Mouse (Mus musculus) fibroblast of lung, adult 2 months (primary cell): ENCODE results near the gene Enox1.
"Not testable (repeated sequence)": the region's sequence is repeated elsewhere in the genome, so short reads cannot be mapped to it uniquely, and the experiment has no call there.

Experiments used
- DNase-seq: peaks from one replicate; pipeline ENCODE4 v3.0.0-alpha.2; 2011; ENCODE audit warnings: low read depth

Enox1 gene

DNA sequence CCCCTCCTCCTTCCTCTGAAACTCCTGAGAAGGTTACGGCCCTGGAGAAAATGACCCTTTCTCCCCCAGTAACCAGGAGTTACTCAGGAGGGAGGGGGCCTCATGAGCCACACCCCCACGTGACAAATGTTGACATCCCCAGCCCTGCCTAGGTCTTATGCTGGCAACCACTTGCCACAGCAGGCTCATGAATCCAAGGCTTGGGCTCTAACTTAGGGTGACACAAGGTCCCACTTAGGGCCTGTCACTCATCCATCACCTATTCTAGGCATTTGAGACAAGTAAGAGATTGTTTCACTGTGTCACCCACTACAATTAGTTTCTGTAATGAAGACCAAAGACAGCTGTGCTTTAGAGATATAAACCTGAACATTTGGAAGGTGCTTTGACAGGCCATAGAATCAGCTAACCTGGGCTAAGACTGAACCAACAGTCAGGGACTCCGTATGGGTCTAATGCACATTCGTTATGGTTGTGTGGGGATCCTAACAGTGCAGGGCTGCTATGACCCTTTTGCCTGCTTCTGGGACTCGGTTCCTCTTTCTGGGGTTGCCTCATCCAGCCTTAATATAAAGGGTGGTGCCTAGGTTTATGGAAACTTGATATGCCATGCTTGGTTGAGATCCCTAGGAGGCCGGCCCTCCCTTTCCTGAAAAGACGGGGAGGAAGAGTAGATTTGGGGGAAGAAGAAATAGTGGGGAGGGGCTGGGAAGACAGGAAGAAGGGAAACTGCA lies 354.7 kb downstream of the Enox1 start:
- DNase-seq: no peak

DNA sequence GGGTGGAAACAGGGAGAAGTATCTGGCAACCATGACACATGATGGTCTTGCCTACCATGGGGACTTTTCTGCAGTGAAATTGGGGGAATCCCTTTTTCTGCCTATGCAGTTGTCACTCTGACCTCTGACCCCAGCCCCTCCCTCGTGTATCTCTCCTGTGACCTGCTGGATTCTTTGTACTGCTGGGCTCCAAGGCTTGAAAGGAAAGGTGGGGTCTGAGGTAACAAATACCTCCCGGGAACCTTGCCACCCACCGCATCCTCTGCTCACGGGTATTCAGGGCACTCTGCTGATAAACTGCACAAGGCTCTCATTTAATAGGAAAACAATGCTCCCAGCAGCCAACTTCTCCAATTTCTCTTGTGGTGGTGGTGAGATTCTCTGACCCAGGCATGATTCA lies 361.5 kb downstream of the Enox1 start:
- no peak for DNase-seq

DNA sequence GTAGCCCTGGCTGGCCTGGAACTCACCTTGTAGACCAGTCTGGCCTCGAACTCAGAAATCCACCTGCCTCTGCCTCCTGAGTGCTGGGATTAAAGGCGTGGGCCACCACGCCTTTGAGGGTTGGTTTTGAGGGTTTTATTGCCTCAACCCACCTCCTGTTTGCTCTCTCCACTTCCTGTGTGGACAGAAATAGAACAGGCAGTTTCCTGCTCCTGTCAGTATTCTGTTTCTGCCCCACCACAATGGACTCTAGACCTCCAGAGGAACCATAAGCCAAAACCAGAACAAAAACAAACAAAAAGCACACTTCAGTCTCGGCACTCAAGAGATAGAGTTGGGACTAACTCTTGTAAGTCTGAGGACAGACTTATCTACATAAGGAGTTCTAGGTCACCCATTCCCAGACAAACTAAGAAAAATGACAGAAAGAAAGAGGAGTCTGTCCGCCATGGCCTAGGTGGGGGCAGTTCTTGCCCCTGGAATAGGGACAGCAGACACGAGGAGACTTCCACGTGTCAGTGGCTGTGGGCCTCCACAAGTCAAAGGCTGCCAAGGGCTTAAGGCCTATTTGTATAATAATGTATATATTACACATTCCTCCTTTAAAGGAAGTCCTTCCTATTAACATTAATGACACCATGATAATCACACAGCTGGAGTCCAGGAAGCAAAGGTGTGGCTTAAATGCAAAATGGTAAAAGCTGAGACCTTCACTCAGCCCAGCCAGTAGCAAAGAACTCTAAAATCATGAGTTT lies 362.6 kb downstream of the Enox1 start:
- DNase-seq: no peak

DNA sequence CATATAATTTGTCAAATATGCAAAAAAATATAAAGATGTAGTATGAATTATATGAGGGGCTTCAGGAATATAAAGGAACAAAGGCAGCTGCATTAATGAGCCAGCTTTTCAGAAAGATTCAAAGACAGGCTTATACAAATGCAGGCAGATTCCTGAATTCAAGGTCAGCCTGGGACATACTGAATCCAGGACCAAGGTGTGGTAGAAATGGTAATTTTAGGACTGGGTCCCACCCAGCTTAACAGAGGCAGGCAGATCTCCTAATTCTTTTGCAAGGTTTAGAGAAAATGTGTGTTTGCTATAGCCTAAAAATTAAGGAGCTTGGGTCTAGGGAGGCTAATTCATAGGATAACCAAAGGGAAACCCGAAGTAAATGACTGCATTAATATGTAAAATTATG lies 363.1 kb downstream of the Enox1 start:
- DNase-seq: no peak

DNA sequence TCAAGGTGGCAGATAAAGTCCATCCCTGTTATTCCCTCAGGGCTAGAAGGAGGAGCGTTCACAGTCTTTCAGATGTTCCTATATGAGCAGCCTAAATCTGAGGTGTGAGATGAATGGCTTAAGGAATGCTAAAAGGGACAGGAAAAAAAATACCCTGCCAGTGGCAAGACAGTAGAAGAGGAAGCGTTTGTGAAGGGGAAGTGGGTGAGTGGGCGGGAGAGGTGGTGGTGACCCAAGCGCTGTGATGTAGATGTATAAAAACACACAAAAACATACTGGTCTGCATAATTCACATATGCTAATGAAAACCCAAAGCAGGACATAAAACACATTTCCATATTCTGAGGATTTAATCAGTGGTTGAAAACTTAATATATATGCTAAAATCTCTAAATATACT lies 367.7 kb downstream of the Enox1 start:
- no peak for DNase-seq

DNA sequence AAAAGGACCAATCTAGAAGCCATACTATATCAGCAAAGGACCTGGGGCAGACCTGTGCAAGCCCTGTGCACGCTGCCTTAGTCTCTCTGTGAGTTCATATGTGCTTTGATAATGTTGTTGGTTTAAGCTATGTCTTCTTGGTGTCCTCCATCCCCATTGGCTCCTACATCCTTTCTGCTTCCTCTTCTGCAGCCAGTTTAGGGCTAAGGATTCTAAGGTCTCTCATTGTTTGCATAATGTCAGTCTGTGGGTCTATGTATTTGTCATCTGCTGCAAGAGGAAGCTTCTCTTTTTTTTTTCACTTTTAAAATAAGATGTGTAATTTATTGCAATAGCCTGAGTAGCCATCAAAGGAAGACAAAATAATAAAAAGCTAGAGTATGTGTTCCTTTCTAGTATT lies 369.7 kb downstream of the Enox1 start:
- DNase-seq: no peak

DNA sequence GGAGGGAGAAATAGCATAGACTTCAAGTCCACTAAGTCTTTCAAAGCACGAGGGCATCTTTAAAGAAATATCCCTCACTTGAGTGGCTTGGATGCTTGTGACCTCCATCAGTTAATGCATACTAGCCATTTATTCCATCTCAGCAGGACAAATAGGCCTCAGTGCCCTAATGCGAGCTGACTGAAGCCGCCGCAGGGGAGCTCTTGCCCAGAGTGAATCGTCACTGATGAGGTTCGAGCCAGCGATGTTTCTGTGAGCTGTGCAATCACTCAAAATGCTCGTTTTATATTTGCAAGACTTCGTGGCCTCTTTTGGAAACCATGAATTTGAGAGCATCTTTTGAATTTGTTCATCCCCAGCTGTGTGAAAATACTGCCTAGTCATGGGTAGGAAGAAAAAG lies 372.6 kb downstream of the Enox1 start:
- DNase-seq: no peak

DNA sequence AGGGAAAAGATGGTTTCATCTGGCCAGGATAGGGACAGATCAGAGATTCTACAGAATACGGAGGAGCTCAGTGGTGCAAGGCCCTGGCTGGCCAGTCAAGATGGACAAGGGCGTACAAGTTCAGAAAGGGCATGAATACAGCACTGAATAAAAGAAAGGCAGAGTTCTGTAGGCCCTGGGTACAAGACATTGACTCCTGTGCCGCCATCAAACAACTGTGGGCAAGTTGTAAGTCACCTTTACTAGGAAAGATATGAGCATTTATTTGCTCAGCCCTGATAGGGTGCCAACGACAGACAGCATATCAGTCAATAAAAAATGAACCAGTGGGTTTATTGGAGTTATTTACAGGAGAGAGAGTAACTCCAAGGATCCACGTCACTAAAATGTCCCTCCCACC lies 373.1 kb downstream of the Enox1 start:
- no peak for DNase-seq

DNA sequence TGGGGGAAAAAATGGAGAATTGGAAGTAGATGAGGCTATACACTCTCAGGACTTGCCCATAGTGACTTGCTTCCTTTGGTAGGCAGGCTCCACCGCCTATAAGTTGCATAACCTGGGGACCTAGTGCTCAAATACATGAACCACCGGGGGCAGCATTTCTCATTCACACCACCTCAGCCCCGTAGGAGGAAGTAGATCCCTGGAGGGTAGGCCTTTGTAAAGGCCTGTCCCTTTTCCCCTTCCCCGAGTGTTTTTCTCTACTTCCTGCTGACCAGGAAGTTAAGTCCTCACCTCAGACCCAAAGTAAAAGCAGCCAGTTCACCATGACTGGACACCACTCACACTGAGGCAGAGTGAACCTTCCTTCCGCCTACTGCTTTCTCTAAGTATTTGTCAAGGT lies 377.1 kb downstream of the Enox1 start:
- no peak for DNase-seq

DNA sequence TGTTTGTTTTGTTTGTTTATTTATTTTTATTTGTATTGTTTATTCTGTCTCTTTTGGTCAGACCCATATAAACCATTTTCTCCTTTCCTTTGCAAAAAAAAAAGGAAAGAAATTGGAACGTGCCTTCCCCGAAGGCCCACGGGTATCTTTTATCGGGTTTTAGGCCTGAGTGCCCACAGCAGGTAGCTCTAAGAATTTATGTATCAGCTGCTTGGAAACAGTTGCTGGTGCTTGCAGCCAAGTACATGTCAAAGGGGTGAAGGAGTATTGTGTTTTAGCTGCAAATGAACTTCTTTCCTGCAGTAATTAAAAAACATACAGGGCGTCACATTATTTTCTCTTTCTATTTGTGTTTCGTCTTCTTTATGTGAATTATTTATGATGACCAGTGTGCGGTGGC lies 377.6 kb downstream of the Enox1 start:
- no peak for DNase-seq

DNA sequence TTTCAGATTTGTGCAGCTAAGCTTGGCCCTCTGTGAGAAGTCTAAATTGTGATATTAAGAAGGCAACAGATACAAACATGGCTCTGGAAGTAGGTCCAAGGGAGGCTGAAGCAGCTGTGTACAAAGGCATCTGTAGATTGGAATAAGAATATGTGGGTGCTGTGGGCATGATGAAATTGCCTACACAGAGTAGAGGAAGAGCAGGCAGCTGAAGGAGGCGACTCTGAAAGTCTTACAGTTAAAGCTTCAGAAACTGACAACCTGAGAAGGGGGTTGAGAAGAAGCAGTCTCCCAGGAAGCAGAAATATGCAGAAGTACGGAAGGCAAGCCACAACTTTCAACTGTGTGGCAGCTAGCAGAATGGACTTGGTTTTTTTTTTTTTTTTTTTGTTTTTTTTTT lies 380.0 kb downstream of the Enox1 start:
- DNase-seq: no peak

DNA sequence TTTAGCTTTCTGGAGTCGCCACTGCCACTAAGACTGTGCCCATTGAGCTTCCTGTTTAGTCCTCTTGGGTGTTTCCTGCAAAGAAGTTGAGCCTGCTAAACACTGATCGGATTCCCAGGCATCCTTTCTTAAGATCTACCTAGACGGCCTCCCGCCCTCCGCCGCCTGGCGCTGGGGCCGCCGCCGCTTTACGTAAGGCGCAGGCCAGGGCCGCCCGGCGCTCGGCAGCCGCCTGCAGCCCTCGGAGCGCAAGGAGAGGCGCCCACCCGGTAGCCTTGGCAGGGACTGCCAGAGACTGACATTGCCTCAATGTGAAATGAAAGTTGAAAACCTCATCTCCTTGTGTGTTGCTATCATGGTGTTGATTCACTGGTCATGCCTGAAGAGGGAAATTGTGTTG lies 383.0 kb downstream of the Enox1 start:
- DNase-seq: not testable (repeated sequence)

DNA sequence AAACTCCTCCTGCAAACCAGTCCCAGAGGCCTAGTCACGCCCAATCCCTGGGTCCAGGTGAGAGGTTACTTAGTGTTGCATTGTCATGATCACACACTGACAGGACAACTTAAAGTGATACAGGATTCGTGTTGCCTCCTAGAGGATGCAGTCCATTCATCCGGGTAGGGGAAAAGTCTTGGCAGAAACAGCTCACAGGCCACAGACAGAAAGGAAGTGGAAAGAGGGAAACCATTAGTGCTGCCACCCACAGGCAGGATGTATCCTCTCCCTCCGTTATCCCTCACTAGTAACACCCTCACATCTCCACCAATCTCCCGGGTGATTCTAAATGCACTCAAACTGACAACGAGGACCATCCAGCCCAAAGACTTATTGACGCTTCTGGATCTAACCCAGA lies 385.4 kb downstream of the Enox1 start:
- DNase-seq: no peak

DNA sequence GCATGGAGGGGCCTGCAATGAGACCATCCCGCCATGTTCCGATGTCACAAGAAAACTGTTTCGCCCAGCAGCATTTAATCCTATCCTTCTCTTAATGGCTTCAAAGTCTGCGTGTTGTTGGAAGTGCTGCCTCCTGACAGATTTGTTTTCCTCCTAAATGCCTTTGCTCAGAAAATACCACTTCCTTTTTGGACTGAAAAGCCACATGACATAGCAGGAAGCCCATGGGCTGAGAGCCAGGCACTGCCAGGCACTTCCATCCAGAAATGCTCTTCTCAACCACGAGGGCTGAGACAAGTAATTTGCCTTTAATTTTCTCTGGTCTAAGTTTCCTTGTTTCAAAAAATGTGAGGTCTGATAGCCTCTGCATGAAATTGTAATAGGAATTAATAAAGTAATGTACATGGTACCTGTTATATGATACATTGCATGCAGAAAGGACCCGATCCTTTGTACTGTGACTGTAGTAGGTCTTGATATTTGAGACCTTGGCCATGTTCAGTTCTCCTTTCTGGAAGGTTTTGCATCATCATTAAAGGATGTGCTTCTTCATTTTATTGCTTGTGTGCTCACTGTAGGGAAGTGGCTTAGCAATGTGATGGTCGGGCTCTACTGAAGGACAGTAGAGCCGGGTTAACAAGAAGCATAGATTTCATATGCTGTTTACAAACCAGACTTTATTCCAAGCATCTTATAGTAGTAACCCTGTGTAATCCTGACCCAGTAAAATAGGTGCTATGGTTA lies 390.1 kb downstream of the Enox1 start:
- peak; percentile 6 for DNase-seq

DNA sequence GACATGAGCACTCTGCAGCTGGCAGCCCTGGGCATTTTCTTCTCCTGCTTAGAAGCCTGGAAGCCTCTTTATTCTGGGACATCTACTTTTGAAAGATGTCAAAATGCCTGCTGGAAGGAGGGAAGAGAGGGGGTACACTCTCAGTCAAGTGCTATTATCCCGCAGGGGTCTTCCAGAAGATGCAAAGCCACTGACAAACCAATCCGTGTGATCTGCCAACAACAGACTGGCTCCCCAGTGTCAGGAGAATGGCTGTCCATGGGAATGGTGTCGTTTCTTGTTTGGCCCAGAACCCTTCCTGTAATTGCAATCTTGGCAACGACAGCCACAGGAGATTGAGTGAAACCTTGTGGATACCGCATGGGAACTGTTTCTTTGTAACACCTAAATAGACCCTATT lies 390.8 kb downstream of the Enox1 start:
- DNase-seq: no peak

DNA sequence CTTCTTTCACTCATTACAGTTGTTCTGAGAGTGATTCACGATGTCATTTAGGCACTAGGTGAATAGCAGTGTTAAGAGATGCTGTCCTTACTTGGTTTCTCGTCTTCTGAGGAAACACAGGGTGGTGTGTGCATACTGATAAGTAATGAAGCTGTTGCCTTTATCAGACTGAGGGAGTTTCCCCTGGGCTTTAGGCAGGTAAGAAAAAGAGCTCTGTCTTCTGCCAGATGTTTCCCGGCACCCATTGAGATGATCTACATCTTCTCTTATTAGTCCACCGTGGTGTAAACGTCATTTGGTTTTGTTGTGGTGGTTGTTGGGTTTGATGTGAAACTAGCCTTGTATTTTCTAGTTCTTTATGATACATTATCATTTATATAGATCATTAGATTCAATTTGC lies 392.4 kb downstream of the Enox1 start:
- DNase-seq: no peak

DNA sequence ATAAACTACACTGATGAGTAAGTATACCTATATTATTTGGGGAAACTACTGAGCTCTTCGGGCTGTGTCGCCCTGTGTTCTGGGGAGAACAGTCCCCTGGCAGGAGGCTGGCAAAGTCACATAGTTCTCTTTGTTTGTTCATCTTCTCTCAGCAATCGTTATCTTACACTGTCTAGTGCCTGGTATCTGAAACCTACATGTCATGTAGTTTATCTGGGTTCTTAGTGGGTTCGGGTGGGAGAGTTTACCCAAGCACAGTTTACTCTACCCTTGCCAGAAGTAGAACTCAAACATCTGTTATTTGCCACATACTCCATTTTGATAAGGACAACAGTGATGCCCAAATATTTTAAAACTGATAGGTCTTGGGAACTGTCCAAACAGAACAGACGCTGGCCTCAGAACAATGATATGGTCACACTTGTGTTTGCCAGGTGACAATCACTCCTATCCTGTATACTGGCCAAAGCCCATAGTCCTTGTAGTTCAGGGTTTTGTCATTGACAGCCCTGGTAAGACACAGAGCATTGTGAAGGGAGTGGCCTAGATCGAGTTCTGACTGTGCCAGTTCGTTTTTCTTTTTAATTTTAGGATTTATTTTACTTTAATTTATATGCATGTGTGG lies 401.0 kb downstream of the Enox1 start:
- DNase-seq: no peak

DNA sequence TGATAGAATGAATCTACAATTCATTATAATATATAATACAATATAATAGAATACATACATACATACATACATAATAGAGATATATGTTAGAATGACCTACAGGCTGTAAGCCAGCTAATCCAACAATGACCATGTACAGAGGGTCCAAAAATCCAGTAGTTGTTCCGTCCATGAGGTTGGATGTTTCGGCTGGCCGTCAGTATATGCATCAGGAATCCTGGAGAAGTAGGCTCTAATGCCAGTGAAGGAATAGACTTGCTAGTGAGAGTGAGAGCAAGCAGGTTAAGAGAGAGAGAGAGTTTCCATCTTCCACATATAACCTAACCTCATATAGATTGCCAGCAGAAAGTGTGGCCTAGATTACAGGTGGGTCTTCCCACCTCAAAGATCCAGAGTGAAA lies 402.3 kb downstream of the Enox1 start:
- DNase-seq: no peak

DNA sequence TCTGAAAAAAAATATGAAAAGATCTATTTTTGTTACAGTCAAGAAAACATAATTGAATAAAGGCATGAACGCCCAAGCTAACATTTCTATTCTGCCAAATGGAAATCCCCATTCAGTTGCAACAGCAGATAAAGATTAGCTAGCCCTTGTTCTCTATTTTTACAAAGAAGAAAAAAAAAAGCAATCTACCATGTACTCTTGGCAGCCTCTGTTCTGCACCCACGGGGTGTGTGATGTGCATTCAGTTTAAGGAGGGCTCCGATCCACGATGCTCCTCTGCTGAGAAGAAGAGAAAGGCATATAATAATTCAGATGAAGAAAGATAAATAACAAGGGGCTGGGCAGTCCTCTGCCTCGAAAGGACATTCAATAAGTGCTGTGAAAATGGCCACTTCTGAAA lies 403.2 kb downstream of the Enox1 start:
- no peak for DNase-seq

DNA sequence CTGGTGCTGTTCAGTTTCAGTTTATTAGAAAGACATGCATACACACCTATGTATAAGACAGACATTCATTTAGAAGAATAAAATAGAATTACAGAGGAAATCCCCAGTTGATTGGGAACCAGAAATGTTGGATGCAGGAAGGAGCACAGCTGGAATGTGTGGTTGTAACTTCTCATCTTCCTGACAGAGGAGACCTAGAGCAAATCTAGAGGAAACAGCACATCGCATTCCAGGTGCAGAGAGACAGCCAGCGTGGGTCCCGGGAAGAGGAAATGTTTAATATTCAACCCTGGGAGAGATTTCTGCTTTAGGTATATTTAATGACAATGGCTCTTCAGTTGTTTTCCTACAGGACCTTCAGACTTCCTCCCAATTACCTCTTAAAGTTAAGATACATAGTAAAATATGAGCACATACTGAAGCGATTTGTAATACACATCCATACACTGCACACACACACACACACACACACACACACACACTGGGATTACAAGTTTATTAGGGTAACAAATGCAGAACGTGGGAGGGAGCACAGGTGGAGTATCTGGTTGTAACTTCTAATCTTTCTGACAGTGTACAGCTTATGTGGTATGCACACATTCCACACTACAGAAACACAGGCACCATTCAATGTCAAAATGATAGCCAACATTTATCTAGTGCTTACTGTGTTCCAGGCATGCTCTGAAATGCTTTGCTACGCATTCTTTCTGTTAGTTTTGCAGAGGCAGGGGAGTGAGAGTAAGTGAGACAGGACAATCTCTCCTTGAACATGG lies 405.4 kb downstream of the Enox1 start:
- DNase-seq: no peak

DNA sequence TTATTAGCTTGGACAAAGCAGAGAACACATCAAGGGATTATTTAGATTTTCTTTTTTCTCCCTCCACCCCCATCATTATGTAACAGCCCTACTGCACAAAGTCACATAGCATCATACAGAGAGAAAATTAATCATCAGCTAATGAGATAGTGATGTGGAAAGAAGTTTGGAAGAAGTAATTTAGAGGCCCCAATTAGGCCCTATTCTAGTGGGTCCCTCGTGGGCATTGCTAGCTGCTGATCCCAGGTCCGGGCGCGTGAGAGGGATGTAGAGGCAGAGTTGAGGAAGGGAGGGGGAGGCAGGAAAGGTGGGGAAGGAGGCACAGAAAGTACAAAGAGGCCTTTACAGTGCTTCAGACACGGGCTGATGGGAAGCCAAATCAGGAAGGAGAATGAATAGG lies 407.4 kb downstream of the Enox1 start:
- DNase-seq: no peak

DNA sequence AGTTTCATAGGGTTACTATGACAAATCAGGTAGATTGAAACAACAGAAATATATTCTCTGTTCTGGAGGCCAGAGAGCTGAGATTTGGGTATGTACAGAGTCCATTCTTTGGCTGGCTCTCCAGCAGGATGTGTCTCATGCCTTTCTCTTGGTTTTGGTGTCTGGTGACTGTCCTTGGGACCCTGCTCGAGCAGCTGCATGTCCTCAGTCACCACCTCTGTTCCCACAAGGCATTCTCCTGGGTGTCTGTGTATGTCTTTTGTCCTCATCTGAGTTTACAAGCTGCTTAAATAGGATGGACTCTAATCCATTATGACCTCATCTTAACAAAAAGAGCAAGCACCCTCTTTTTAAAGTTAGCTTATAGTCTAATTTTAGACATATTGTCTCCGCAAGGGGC lies 410.6 kb downstream of the Enox1 start:
- DNase-seq: no peak
